8 mouse cellular contexts compared by ENCODE assay signal in genomic region chr4:130047331-130048202, GRCm38 (mm10). TPM values are rescaled to one million over a fixed set of nuclear protein-coding genes. Genes with fewer than 3 reads are reported as not detected.
DNase-seq lines count a peak whose midpoint lies in the region; ATAC-seq and TF ChIP-seq lines count a peak whose summit lies in the region.

TSS of gene Col16a1 (plus strand) at chr4:130047840.

- WGBS in thymus, adult 2 months: 14% methylated on average over 46 of the region's 46 CpGs
- WGBS in forebrain, embryonic 13.5 days: 2% methylated on average over 46 of the region's 46 CpGs
- 3% methylated on average over 44 of the region's 46 CpGs for WGBS in heart, embryonic 14.5 days
- 2% methylated on average over 44 of the region's 46 CpGs for WGBS in kidney, embryonic 16.5 days
- 4% methylated on average over 45 of the region's 46 CpGs for WGBS in liver, embryonic 12.5 days (ENCODE audit: insufficient replicate concordance)
- WGBS in neural tube, embryonic 13.5 days: 2% methylated on average over 38 of the region's 46 CpGs

- H3K4me2 ChIP-seq in forebrain, embryonic 13.5 days: peak within 1 kb of the TSS; percentile 82
- peak within 1 kb of the TSS; percentile 88 for H3K4me2 ChIP-seq in heart, embryonic 14.5 days (ENCODE audit: low read length)
- peak within 1 kb of the TSS; percentile 84 for H3K4me2 ChIP-seq in kidney, embryonic 16.5 days (replicated peaks; ENCODE audit: low read depth, low read length)
- peak within 1 kb of the TSS; percentile 54 for H3K4me2 ChIP-seq in liver, embryonic 12.5 days
- H3K4me2 ChIP-seq in neural tube, embryonic 13.5 days: peak within 1 kb of the TSS; percentile 70

- H3K9ac ChIP-seq in forebrain, embryonic 13.5 days: peak within 1 kb of the TSS; percentile 60
- peak within 1 kb of the TSS; percentile 72 for H3K9ac ChIP-seq in heart, embryonic 14.5 days (ENCODE audit: low read length)
- H3K9ac ChIP-seq in kidney, embryonic 16.5 days (replicated peaks; ENCODE audit: low read length): peak within 1 kb of the TSS; percentile 78
- 0 out of 2 replicates have a peak within 1 kb of the TSS, but pooled peaks have one; percentile 24 for H3K9ac ChIP-seq in liver, embryonic 12.5 days
- peak within 1 kb of the TSS; percentile 69 for H3K9ac ChIP-seq in neural tube, embryonic 13.5 days

- no peak for TF ChIP-seq POLR2A in thymus, adult 2 months (IDR thresholded peaks at IDR 0.05; ENCODE audit: control insufficient read depth, extremely low read depth, insufficient read depth, low read length, poor library complexity)

- H3K4me3 ChIP-seq in thymus, adult 2 months (ENCODE audit: control insufficient read depth, insufficient read depth, low read length): no peak within 1 kb of the TSS
- peak within 1 kb of the TSS; percentile 44 for H3K4me3 ChIP-seq in forebrain, embryonic 13.5 days
- peak within 1 kb of the TSS; percentile 48 to 55 for H3K4me3 ChIP-seq in heart, embryonic 14.5 days (ENCODE audit: control insufficient read depth in 1 of 2, insufficient read depth in 1 of 2, low read depth in 1 of 2, low read length in 2 of 2)
- H3K4me3 ChIP-seq in kidney, embryonic 16.5 days (ENCODE audit: low read length): peak within 1 kb of the TSS; percentile 53
- H3K4me3 ChIP-seq in liver, embryonic 12.5 days: peak within 1 kb of the TSS; percentile 35
- H3K4me3 ChIP-seq in neural tube, embryonic 13.5 days: peak within 1 kb of the TSS; percentile 39

- no peaks in the 10 kb centered on the region for H3K36me3 ChIP-seq in thymus, adult 2 months (ENCODE audit: control insufficient read depth, insufficient read depth, low read length)
- no peaks in the 10 kb centered on the region for H3K36me3 ChIP-seq in forebrain, embryonic 13.5 days (ENCODE audit: poor library complexity, severe bottlenecking)
- no peaks in the 10 kb centered on the region for H3K36me3 ChIP-seq in heart, embryonic 14.5 days (ENCODE audit: control insufficient read depth, insufficient read depth, low read length)
- H3K36me3 ChIP-seq in kidney, embryonic 16.5 days (ENCODE audit: insufficient read depth, low read length): no peaks in the 10 kb centered on the region
- no peaks in the 10 kb centered on the region for H3K36me3 ChIP-seq in liver, embryonic 12.5 days
- H3K36me3 ChIP-seq in neural tube, embryonic 13.5 days: no peaks in the 10 kb centered on the region

- no peaks in the 10 kb centered on the region for H3K9me3 ChIP-seq in forebrain, embryonic 13.5 days (replicated peaks)
- H3K9me3 ChIP-seq in heart, embryonic 14.5 days (ENCODE audit: control insufficient read depth, low read length): no peaks in the 10 kb centered on the region
- H3K9me3 ChIP-seq in kidney, embryonic 16.5 days (ENCODE audit: low read length): no peaks in the 10 kb centered on the region
- H3K9me3 ChIP-seq in liver, embryonic 12.5 days (replicated peaks): no peaks in the 10 kb centered on the region
- no peaks in the 10 kb centered on the region for H3K9me3 ChIP-seq in neural tube, embryonic 13.5 days

- no peak within 1 kb of the TSS for H3K27ac ChIP-seq in thymus, adult 2 months (ENCODE audit: control insufficient read depth, insufficient read depth, low read length)
- H3K27ac ChIP-seq in forebrain, embryonic 13.5 days: peak within 1 kb of the TSS; percentile 32
- peak within 1 kb of the TSS; percentile 75 to 85 for H3K27ac ChIP-seq in heart, embryonic 14.5 days (replicated peaks in 1 of 2; ENCODE audit: control insufficient read depth in 1 of 2, insufficient read depth in 1 of 2, low read depth in 2 of 2, low read length in 2 of 2)
- peak within 1 kb of the TSS; percentile 95 for H3K27ac ChIP-seq in kidney, embryonic 16.5 days (ENCODE audit: low read length)
- peak within 1 kb of the TSS; percentile 38; the same call in 1 of the 2 replicates for H3K27ac ChIP-seq in liver, embryonic 12.5 days
- H3K27ac ChIP-seq in neural tube, embryonic 13.5 days (replicated peaks): peak within 1 kb of the TSS; percentile 78

- no peaks in the 10 kb centered on the region; the same call in 1 of the 2 replicates for H3K27me3 ChIP-seq in thymus, adult 2 months (ENCODE audit: control insufficient read depth, insufficient read depth, low read length)
- H3K27me3 ChIP-seq in forebrain, embryonic 13.5 days: peaks cover 27% of the 10 kb centered on the region
- H3K27me3 ChIP-seq in heart, embryonic 14.5 days (ENCODE audit: control insufficient read depth, insufficient read depth, low read length): no peaks in the 10 kb centered on the region
- no peaks in the 10 kb centered on the region for H3K27me3 ChIP-seq in kidney, embryonic 16.5 days (ENCODE audit: insufficient read depth, low read length)
- H3K27me3 ChIP-seq in liver, embryonic 12.5 days (replicated peaks): peaks cover 60% of the 10 kb centered on the region
- 0 out of 2 replicates have a peak, but pooled peaks cover 5% of the 10 kb centered on the region for H3K27me3 ChIP-seq in neural tube, embryonic 13.5 days

- peak; percentile 76 for ATAC-seq in forebrain, embryonic 13.5 days
- ATAC-seq in heart, embryonic 14.5 days (ENCODE audit: insufficient number of reproducible peaks, insufficient read depth, low FRiP score, low read depth): peak; percentile 79
- ATAC-seq in kidney, embryonic 16.5 days (ENCODE audit: low FRiP score, low TSS enrichment): peak; percentile 93
- ATAC-seq in liver, embryonic 12.5 days: peak; percentile 25; the same call in 1 of the 2 replicates
- peak; percentile 78 for ATAC-seq in neural tube, embryonic 13.5 days (ENCODE audit: low read depth)

- peaks cover 20% of the 10 kb centered on the region for H3K4me1 ChIP-seq in thymus, adult 2 months (replicated peaks; ENCODE audit: control insufficient read depth, insufficient read depth, low read length)
- H3K4me1 ChIP-seq in forebrain, embryonic 13.5 days: peaks cover 32% of the 10 kb centered on the region
- H3K4me1 ChIP-seq in heart, embryonic 14.5 days (ENCODE audit: control insufficient read depth in 2 of 2, insufficient read depth in 2 of 2, low read length in 2 of 2): peaks cover 25 to 37% of the 10 kb centered on the region in 2 experiments
- H3K4me1 ChIP-seq in kidney, embryonic 16.5 days (ENCODE audit: insufficient read depth, low read length): peaks cover 44% of the 10 kb centered on the region
- H3K4me1 ChIP-seq in liver, embryonic 12.5 days: 0 out of 2 replicates have a peak, but pooled peaks cover 12% of the 10 kb centered on the region
- H3K4me1 ChIP-seq in neural tube, embryonic 13.5 days (replicated peaks): peaks cover 70% of the 10 kb centered on the region

- TF ChIP-seq CTCF in thymus, adult 2 months (IDR thresholded peaks at IDR 0.05; ENCODE audit: borderline replicate concordance, control insufficient read depth, extremely low read depth, insufficient read depth, low read length, poor library complexity): no peak

- peak; percentile 32 for DNase-seq in thymus, postnatal 4 days
- no peak for DNase-seq in thymus, adult 2 months
- peak; percentile 82 for DNase-seq in urinary bladder, postnatal 10 days (ENCODE audit: low spot score)

RNA-seq across cellular contexts. Expression of gene Col16a1, which starts in this region (rescaled TPM):
- polyA plus RNA-seq in thymus, adult 2 months (2012; rRNA removed): 2.6 and 4.4 TPM in 2 replicates
- 2.5 and 2.9 TPM in 2 replicates for polyA plus RNA-seq in forebrain, embryonic 13.5 days (2015; fragmentation: Nextera tagmentation; extraction: Ambion mirVana)
- 27.9 and 37.1 TPM in 2 replicates for polyA plus RNA-seq in heart, embryonic 14.5 days (2014; fragmentation: Nextera tagmentation; extraction: Ambion mirVana)
- polyA plus RNA-seq in kidney, embryonic 16.5 days (2015; fragmentation: Nextera tagmentation; extraction: Ambion mirVana): 41.2 and 48.8 TPM in 2 replicates
- 4.2 and 4.9 TPM in 2 replicates for polyA plus RNA-seq in liver, embryonic 12.5 days (2016; fragmentation: Nextera tagmentation; extraction: Ambion mirVana)
- polyA plus RNA-seq in neural tube, embryonic 13.5 days (2015; fragmentation: Nextera tagmentation; extraction: Ambion mirVana): 11.9 and 14.7 TPM in 2 replicates

Comparison
In these comparisons a context has a peak if more than half of its experiments do, and no peak if none do; other contexts are left out.
1. ATAC-seq: peak in every context shown above with its lines; median percentile 93 in kidney, embryonic 16.5 days; 79 in heart, embryonic 14.5 days; 78 in neural tube, embryonic 13.5 days; 76 in forebrain, embryonic 13.5 days; 25 in liver, embryonic 12.5 days.
2. H3K9ac ChIP-seq: peak in every context shown above with its lines; median percentile 78 in kidney, embryonic 16.5 days; 72 in heart, embryonic 14.5 days; 69 in neural tube, embryonic 13.5 days; 60 in forebrain, embryonic 13.5 days; 24 in liver, embryonic 12.5 days.